Mouse (Mus musculus) heart, embryonic 15.5 days (tissue): Measurements from ENCODE around the gene Gm4707. TPM values are rescaled to one million over a fixed set of nuclear protein-coding genes. Genes with fewer than 3 reads are reported as not detected.
"Not testable (repeated sequence)": the region's sequence is repeated elsewhere in the genome, so short reads cannot be mapped to it uniquely, and the experiment has no call there.

ENCODE experiments used
- ATAC-seq: fragments of 200-750 bp; cut with Nextera tagmentation; replicated peaks from 2 replicates; pipeline ENCODE4 v1.8.0; 2017; ENCODE audit warnings: low read depth, moderate TSS enrichment; ENCODE audit not compliant: insufficient number of reproducible peaks, insufficient read depth, low FRiP score
- H3K27ac ChIP-seq: fragments of 300-500 bp; sonication (generic); 2 replicates; pipeline ENCODE4 v1.5.1; 2015; ENCODE audit warnings: mild to moderate bottlenecking, inconsistent platforms
- H3K27me3 ChIP-seq: fragments of 300-500 bp; sonication (generic); 2 replicates; pipeline ENCODE4 v1.6.1; 2015; ENCODE audit warnings: inconsistent platforms
- H3K36me3 ChIP-seq: fragments of 300-500 bp; sonication (generic); 2 replicates; pipeline ENCODE4 v1.6.1; 2015; ENCODE audit warnings: mild to moderate bottlenecking, inconsistent platforms
- H3K4me1 ChIP-seq: fragments of 300-500 bp; sonication (generic); replicated peaks from 2 replicates; pipeline ENCODE4 v1.6.1; 2015; ENCODE audit warnings: inconsistent platforms
- H3K4me2 ChIP-seq: fragments of 300-500 bp; sonication (generic); 2 replicates; pipeline ENCODE4 v1.6.1; 2015; ENCODE audit warnings: inconsistent platforms, mild to moderate bottlenecking, moderate library complexity
- H3K4me3 ChIP-seq: fragments of 300-500 bp; sonication (generic); 2 replicates; pipeline ENCODE4 v1.5.1; 2015; ENCODE audit warnings: mild to moderate bottlenecking, inconsistent platforms
- H3K9ac ChIP-seq: fragments of 300-500 bp; sonication (generic); 2 replicates; pipeline ENCODE4 v1.6.1; 2015; ENCODE audit warnings: mild to moderate bottlenecking, inconsistent platforms
- H3K9me3 ChIP-seq: fragments of 300-500 bp; sonication (generic); replicated peaks from 2 replicates; pipeline ENCODE4 v1.6.1; 2016; ENCODE audit warnings: inconsistent platforms
- WGBS: fragments of 180-500 bp; shearing (Covaris S2); methylation state at CpG from one replicate; pipeline ENCODE4 v1.1.7; 2015; ENCODE audit warnings: mixed read lengths; 5-methylcytosine and 5-hydroxymethylcytosine counted together
- polyA plus RNA-seq: library from polyadenylated mRNA; unstranded; fragments of >200 nt; fragmentation: Nextera tagmentation; extraction: Ambion mirVana; gene quantifications from 2 replicates; pipeline ENCODE4 v1.2.1, GENCODE M21; 2015

Gene Gm4707
- polyA plus RNA-seq, 1 experiment from 2014 or later = 2.1 TPM

DNA sequence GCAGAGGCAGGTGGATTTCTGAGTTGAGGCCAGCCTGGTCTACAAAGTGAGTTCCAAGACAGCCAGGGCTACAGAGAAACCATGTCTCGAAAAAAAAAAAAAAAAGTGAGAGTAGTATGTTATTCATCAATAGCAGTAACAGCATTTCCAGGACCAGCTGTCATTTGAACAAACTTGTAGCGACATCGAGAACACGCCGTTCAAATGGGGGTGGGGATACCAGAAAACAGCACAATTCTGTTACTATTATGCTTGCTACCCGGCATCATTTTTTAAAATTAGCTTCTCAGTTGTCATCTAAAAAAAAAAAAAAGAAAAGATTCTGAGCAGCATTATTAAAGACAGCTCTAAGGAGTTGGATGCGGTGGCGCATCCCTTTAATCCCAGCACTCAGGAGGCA lies 17.8 kb upstream of the Gm4707 start:
- Histone ChIP-seq H3K4me1 (peaks cover 10% of the 10 kb centered on the region), H3K27ac (no peak overlapping the region), H3K4me2 (no peak overlapping the region), H3K36me3 (no peaks in the 10 kb centered on the region), H3K9ac (no peak overlapping the region), H3K4me3 (no peak overlapping the region), H3K27me3 (no peaks in the 10 kb centered on the region), H3K9me3 (no peaks in the 10 kb centered on the region)
- WGBS = 93% methylated on average over 8 of the region's 8 CpGs
- ATAC-seq = no peak

DNA sequence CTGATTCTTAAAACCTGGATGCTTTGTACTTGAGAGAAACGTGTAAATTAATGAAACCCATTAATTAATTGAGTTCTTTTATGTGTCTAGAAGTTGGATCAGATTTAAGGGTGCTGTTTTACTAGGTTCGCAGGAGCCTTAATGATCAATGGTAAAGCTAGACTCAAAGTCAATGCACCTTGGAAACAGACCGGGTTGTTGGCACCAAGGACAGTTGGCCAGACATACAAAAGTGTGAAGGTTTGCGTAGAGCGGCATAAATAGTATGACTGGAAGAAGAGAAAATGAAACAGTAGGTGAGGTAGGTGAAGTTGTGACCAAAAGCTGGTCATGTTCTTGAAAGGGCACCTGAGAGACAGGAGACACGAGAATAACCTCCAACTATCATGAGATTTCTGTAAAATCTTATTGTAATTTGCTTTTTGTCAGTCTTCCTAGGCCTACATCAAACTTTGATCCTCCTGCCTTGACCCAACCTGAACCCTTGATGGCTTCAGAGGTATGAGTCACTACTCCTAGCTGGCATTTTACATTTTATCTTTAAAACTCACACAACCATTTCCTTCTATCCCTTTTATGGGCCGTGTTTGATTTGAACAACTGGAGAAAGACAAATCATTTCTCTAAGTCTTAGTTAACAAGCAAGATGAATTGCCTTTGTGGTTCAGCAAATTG lies 16.8 kb upstream of the Gm4707 start:
- Histone ChIP-seq H3K9ac (peak overlapping the region; percentile 96; the same call in 1 of the 2 replicates), H3K9me3 (no peaks in the 10 kb centered on the region), H3K4me1 (peaks cover 11% of the 10 kb centered on the region), H3K27me3 (no peaks in the 10 kb centered on the region), H3K36me3 (no peaks in the 10 kb centered on the region), H3K4me3 (peak overlapping the region; percentile 68), H3K27ac (peak overlapping the region; percentile 99; the same call in 1 of the 2 replicates), H3K4me2 (peak overlapping the region; percentile 86)
- no peak for ATAC-seq
- WGBS = 80% methylated on average over 7 of the region's 7 CpGs

DNA sequence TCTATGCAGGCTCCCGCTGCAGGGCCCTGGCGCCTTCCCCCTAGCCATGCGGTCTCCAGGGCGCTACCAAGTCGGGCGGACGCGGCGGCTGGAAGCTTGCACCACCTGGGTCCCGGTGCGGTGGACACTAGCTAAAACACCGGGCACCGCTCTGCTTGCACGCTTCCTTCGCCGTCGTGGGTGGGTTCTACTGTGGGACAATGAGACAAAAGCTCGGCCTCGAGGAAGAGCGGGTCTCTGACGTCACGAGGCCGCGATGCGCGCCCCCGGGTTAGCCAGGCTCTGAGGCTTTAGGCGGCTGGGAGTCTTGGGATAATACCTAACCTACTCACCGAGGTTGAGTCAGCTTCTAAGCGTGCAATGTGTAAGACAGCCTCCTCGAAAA lies 16.0 kb upstream of the Gm4707 start:
- Histone ChIP-seq H3K27ac (peak overlapping the region; percentile 99), H3K4me2 (peak overlapping the region; percentile 86), H3K9ac (peak overlapping the region; percentile 96), H3K36me3 (no peaks in the 10 kb centered on the region), H3K4me3 (peak overlapping the region; percentile 68), H3K27me3 (no peaks in the 10 kb centered on the region), H3K9me3 (no peaks in the 10 kb centered on the region), H3K4me1 (peaks cover 11% of the 10 kb centered on the region)
- ATAC-seq = peak; percentile 68
- 1% methylated on average over 31 of the region's 31 CpGs for WGBS

DNA sequence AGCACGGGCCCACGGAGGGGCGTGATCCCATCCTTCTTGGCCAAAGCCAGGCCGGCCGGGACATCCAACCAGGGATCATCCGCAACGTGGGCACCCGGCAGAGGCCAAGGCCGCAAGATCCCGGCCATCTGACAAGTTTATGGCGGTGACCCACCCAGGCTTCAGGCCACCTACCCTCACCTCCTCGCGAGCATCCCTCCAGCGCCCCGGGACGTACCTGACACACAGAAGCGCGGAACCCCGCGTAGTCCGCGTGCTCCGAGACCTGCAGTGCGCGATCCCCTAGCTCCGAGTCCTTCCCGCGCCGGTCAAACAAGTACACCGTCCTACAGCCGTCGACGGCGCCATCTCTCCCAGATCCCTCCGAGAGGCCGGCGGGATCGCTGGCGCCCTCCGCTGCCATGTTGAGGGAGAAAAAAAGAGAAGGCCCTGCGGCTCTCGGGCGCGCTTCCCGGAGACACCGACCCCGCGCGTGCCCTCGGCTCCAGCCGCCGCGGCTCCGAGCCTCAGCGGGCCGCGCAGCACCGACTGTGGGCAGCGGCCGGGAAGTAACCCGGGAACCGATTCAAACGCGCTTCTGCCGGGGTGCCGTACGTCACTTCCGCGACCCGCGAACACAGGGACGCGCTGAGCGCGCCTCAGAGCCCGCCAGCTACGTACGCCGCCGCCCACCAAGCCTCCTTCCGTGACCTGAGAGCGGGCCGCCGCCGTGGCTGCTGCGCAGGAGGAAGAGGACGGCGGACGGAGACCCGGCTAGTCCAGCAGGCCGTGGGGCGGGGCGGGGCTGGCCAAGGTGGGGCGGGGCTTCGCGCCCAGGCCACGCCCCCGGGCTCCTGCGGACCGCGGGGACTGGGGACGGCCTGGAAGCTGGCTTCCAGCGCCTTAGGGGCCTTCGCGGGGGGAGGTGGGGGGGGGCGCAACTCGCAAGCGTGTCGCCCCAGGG lies 15.3 kb upstream of the Gm4707 start, which contains the start of gene Smchd1:
Smchd1 (minus strand) TSS at position 582 of the 943 bp plus-strand sequence.
- H3K9ac ChIP-seq = peak within 1 kb of the TSS; percentile 96
- WGBS = under 1% methylated on average over 102 of the region's 109 CpGs
- H3K36me3 ChIP-seq = no peaks in the 10 kb centered on the region

DNA sequence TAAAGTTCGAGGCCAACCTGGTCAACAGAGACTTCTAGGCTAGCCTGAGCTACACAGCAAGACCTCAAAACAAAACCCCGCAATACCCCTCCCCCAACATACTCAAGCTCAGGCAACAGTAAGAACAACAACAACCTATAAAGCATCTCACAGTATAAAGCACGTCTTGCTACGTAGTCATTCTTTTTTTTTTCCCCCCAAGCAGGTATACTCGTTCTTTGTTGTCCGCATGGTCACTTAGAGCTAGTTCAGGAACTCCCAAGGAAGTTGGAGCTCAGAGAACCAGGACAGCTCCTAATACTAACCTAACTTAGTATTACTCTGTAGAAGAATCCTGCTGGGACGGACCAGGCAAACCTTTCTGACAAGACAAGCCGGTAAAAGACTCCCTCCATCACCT lies 14.4 kb upstream of the Gm4707 start:
- H3K9me3 ChIP-seq = no peaks in the 10 kb centered on the region
- WGBS = 9% methylated on average over 8 of the region's 8 CpGs
- no peak overlapping the region for H3K27ac ChIP-seq
- peaks cover 11% of the 10 kb centered on the region for H3K4me1 ChIP-seq
- ATAC-seq = no peak
- H3K9ac ChIP-seq = peak overlapping the region; percentile 96
- no peaks in the 10 kb centered on the region for H3K27me3 ChIP-seq
- H3K36me3 ChIP-seq = no peaks in the 10 kb centered on the region
- peak overlapping the region; percentile 68 for H3K4me3 ChIP-seq
- peak overlapping the region; percentile 86 for H3K4me2 ChIP-seq

More for the DNA sequence above, 15.3 kb upstream of the Gm4707 start, which contains the start of gene Smchd1:
- peaks cover 11% of the 10 kb centered on the region for H3K4me1 ChIP-seq
- H3K27ac ChIP-seq = peak within 1 kb of the TSS; percentile 99
- H3K4me2 ChIP-seq = peak within 1 kb of the TSS; percentile 86
- H3K4me3 ChIP-seq = peak within 1 kb of the TSS; percentile 68
- H3K27me3 ChIP-seq = no peaks in the 10 kb centered on the region
- ATAC-seq = peak; percentile 97
- H3K9me3 ChIP-seq = no peaks in the 10 kb centered on the region

GRCm38 (mm10) chr17:71471261-71471660 lies 11.5 kb upstream of the Gm4707 start:
- no peaks in the 10 kb centered on the region for H3K36me3 ChIP-seq
- H3K4me3 ChIP-seq = no peak overlapping the region
- H3K27me3 ChIP-seq = no peaks in the 10 kb centered on the region
- H3K4me1 ChIP-seq = peaks cover 14% of the 10 kb centered on the region
- H3K9me3 ChIP-seq = no peaks in the 10 kb centered on the region
- no peak for ATAC-seq
- 68% methylated on average over 2 of the region's 2 CpGs for WGBS
- no peak overlapping the region for H3K9ac ChIP-seq
- no peak overlapping the region for H3K27ac ChIP-seq
- H3K4me2 ChIP-seq = no peak overlapping the region

GRCm38 (mm10) chr17:71460312-71460711 lies 594 bp upstream of the Gm4707 start:
- peaks cover 24% of the 10 kb centered on the region; the same call in 1 of the 2 replicates for H3K36me3 ChIP-seq
- 93% methylated on average over 3 of the region's 3 CpGs for WGBS
- H3K9me3 ChIP-seq = no peaks in the 10 kb centered on the region
- H3K4me2 ChIP-seq = no peak overlapping the region
- H3K9ac ChIP-seq = no peak overlapping the region
- H3K27ac ChIP-seq = no peak overlapping the region
- H3K4me3 ChIP-seq = no peak overlapping the region
- H3K4me1 ChIP-seq = no peaks in the 10 kb centered on the region
- no peaks in the 10 kb centered on the region for H3K27me3 ChIP-seq
- ATAC-seq = no peak

DNA sequence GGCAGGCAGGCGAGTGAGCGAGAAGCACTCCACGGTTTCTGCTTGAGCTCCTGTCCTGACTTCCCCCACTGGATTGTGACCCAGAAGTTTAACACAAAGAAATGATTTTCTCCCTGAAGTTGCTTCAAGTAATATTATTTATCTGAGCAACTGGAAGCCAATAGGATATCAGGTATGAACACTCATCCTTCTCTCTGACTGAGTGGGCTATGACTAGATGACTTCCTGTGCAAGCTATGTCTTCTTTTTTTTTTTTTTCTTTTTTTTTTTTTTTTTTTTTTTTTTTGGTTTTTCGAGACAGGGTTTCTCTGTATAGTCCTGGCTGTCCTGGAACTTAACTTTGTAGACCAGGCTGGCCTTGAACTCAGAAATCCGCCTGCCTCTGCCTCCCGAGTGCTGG lies 2.4 kb downstream of the Gm4707 start:
- H3K27me3 ChIP-seq, H3K4me3 ChIP-seq, H3K9ac ChIP-seq, H3K4me1 ChIP-seq, H3K27ac ChIP-seq, H3K9me3 ChIP-seq, H3K4me2 ChIP-seq, ATAC-seq: not testable (repeated sequence)
- peaks cover 25% of the 10 kb centered on the region for H3K36me3 ChIP-seq
- WGBS = over 99% methylated on average over 6 of the region's 6 CpGs

DNA sequence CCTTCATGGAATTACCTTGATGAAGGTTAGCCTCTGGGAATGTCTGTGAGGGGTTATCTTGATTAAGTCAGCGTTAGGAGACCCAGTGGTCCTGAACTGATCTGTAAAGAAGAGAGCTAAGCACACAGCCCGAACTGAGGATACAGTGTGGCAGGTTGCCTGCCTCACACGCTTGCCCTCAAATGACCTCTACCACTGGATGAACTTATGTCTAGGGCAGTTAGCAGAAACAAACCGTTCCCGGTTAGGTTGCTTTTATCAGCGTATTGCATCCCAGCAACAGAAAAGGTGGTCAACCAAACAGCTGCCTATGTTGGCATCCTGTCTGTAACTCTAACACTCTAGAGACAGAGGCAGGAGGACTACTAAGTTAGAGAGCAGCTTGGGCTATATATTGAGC lies 14.5 kb downstream of the Gm4707 start:
- Histone ChIP-seq H3K4me3 (no peak overlapping the region), H3K27ac (no peak overlapping the region), H3K9me3 (no peaks in the 10 kb centered on the region), H3K27me3 (no peaks in the 10 kb centered on the region), H3K9ac (no peak overlapping the region), H3K36me3 (peaks cover 22% of the 10 kb centered on the region), H3K4me2 (no peak overlapping the region), H3K4me1 (no peaks in the 10 kb centered on the region)
- ATAC-seq = no peak
- WGBS = 81% methylated on average over 6 of the region's 6 CpGs

- no peaks in the 10 kb centered on the region for H3K4me1 ChIP-seq
- ATAC-seq = no peak
- H3K4me2 ChIP-seq = no peak overlapping the region
- H3K4me3 ChIP-seq = no peak overlapping the region
- no peak overlapping the region for H3K27ac ChIP-seq
- no peak overlapping the region for H3K9ac ChIP-seq
- H3K9me3 ChIP-seq = no peaks in the 10 kb centered on the region
- peaks cover 22% of the 10 kb centered on the region for H3K36me3 ChIP-seq
- no peaks in the 10 kb centered on the region for H3K27me3 ChIP-seq
- WGBS = 84% methylated on average over 2 of the region's 2 CpGs
Measured at GRCm38 (mm10) chr17:71444718-71445117, 15.0 kb downstream of the Gm4707 start.

DNA sequence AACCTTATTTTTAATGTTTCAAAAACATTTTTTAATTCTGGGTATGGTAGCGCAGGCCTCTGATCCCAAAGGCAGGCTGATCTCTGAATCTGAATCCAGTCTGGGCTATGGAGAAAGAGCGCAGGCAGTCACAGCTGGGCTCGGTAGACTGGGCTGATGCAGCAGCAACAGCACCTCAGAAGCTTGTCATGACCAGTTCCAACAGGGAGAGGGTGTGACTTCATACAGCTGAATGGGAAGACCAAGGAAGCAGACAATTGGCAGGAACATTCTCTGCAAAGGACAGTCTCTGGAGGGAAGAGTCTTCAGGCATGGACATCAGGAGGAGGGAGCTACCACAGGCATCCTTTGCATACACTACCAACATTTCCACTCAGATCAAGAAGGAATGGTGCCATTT lies 15.6 kb downstream of the Gm4707 start:
- Histone ChIP-seq H3K27ac (no peak overlapping the region), H3K9ac (no peak overlapping the region), H3K4me1 (no peaks in the 10 kb centered on the region), H3K4me3 (no peak overlapping the region), H3K4me2 (no peak overlapping the region), H3K9me3 (no peaks in the 10 kb centered on the region), H3K27me3 (no peaks in the 10 kb centered on the region), H3K36me3 (peaks cover 22% of the 10 kb centered on the region)
- WGBS = 93% methylated on average over 3 of the region's 3 CpGs
- ATAC-seq = no peak
